Mouse (Mus musculus): Measurements from ENCODE around the gene Arl5a. TPM values are rescaled to one million over a fixed set of nuclear protein-coding genes. Genes with fewer than 3 reads are reported as not detected.

Gene Arl5a
- polyA plus RNA-seq, 1 experiment, result 8.8 TPM

- Histone ChIP-seq H3ac (ENCODE audit: control insufficient read depth, insufficient read length, low read depth) (no peak overlapping the region), H3K4me3 (ENCODE audit: insufficient read depth, poor library complexity, severe bottlenecking) (no peak overlapping the region), H3K79me2 (ENCODE audit: control insufficient read depth, insufficient read depth) (no peaks in the 10 kb centered on the region), H3K27me3 (ENCODE audit: control insufficient read depth, insufficient read depth, insufficient read length) (no peaks in the 10 kb centered on the region), H3K36me3 (ENCODE audit: control insufficient read depth, insufficient read depth) (no peaks in the 10 kb centered on the region), H3K79me3 (ENCODE audit: low read depth) (no peaks in the 10 kb centered on the region)
- no peak for TF ChIP-seq USF1 (IDR thresholded peaks at IDR 0.05; ENCODE audit: low read depth)
- TF ChIP-seq MAX (IDR thresholded peaks at IDR 0.05), result no peak
- no peak for TF ChIP-seq CEBPB (IDR thresholded peaks at IDR 0.05; ENCODE audit: low read depth)
- TF ChIP-seq MYOD1 (IDR thresholded peaks at IDR 0.05; ENCODE audit: control insufficient read depth, insufficient read length, low read depth), result no peak
- TF ChIP-seq MYOG (IDR thresholded peaks at IDR 0.05; ENCODE audit: control insufficient read depth, extremely low read depth, insufficient read length), result no peak
- TF ChIP-seq FOSL1 (IDR thresholded peaks at IDR 0.05; ENCODE audit: insufficient read depth, low read length, poor library complexity, severe bottlenecking), result no peak
- no peak for TF ChIP-seq CTCF (IDR thresholded peaks at IDR 0.05; ENCODE audit: control insufficient read depth, insufficient read depth, insufficient read length)
Measured at GRCm38 (mm10) chr2:52377706-52378447, 46.8 kb downstream of the Arl5a start.

- H3K79me3 ChIP-seq (ENCODE audit: low read depth), result no peaks in the 10 kb centered on the region
- no peak for TF ChIP-seq FOSL1 (IDR thresholded peaks at IDR 0.05; ENCODE audit: insufficient read depth, low read length, poor library complexity, severe bottlenecking)
- no peak for TF ChIP-seq USF1 (IDR thresholded peaks at IDR 0.05; ENCODE audit: low read depth)
- no peak for TF ChIP-seq MYOG (IDR thresholded peaks at IDR 0.05; ENCODE audit: control insufficient read depth, extremely low read depth, insufficient read length)
- TF ChIP-seq CTCF (IDR thresholded peaks at IDR 0.05; ENCODE audit: control insufficient read depth, insufficient read depth, insufficient read length), result no peak
- TF ChIP-seq CEBPB (IDR thresholded peaks at IDR 0.05; ENCODE audit: low read depth), result no peak
- TF ChIP-seq MYOD1 (IDR thresholded peaks at IDR 0.05; ENCODE audit: control insufficient read depth, insufficient read length, low read depth), result no peak
- TF ChIP-seq MAX (IDR thresholded peaks at IDR 0.05), result no peak
- no peaks in the 10 kb centered on the region for H3K36me3 ChIP-seq (ENCODE audit: control insufficient read depth, insufficient read depth)
- no peak overlapping the region for H3K4me3 ChIP-seq (ENCODE audit: insufficient read depth, poor library complexity, severe bottlenecking)
- H3ac ChIP-seq (ENCODE audit: control insufficient read depth, insufficient read length, low read depth), result no peak overlapping the region
- H3K27me3 ChIP-seq (ENCODE audit: control insufficient read depth, insufficient read depth, insufficient read length), result no peaks in the 10 kb centered on the region
- H3K79me2 ChIP-seq (ENCODE audit: control insufficient read depth, insufficient read depth), result no peaks in the 10 kb centered on the region
Measured at GRCm38 (mm10) chr2:52374706-52375105, 50.0 kb downstream of the Arl5a start.

- TF ChIP-seq USF1 (IDR thresholded peaks at IDR 0.05; ENCODE audit: low read depth), result no peak
- TF ChIP-seq CEBPB (IDR thresholded peaks at IDR 0.05; ENCODE audit: low read depth), result no peak
- TF ChIP-seq MYOD1 (IDR thresholded peaks at IDR 0.05; ENCODE audit: control insufficient read depth, insufficient read length, low read depth), result no peak
- TF ChIP-seq FOSL1 (IDR thresholded peaks at IDR 0.05; ENCODE audit: insufficient read depth, low read length, poor library complexity, severe bottlenecking), result no peak
- no peak for TF ChIP-seq CTCF (IDR thresholded peaks at IDR 0.05; ENCODE audit: control insufficient read depth, insufficient read depth, insufficient read length)
- no peak for TF ChIP-seq MYOG (IDR thresholded peaks at IDR 0.05; ENCODE audit: control insufficient read depth, extremely low read depth, insufficient read length)
- Histone ChIP-seq H3K79me2 (ENCODE audit: control insufficient read depth, insufficient read depth) (no peaks in the 10 kb centered on the region), H3ac (ENCODE audit: control insufficient read depth, insufficient read length, low read depth) (no peak overlapping the region), H3K79me3 (ENCODE audit: low read depth) (no peaks in the 10 kb centered on the region), H3K27me3 (ENCODE audit: control insufficient read depth, insufficient read depth, insufficient read length) (no peaks in the 10 kb centered on the region), H3K36me3 (ENCODE audit: control insufficient read depth, insufficient read depth) (no peaks in the 10 kb centered on the region), H3K4me3 (ENCODE audit: insufficient read depth, poor library complexity, severe bottlenecking) (no peak overlapping the region)
Measured at GRCm38 (mm10) chr2:52372480-52372879, 52.2 kb downstream of the Arl5a start.

GRCm38 (mm10) chr2:52372080-52372479 is 52.6 kb downstream of the Arl5a start:
- Histone ChIP-seq H3K27me3 (ENCODE audit: control insufficient read depth, insufficient read depth, insufficient read length) (no peaks in the 10 kb centered on the region), H3K79me3 (ENCODE audit: low read depth) (no peaks in the 10 kb centered on the region), H3K36me3 (ENCODE audit: control insufficient read depth, insufficient read depth) (no peaks in the 10 kb centered on the region), H3K4me3 (ENCODE audit: insufficient read depth, poor library complexity, severe bottlenecking) (no peak overlapping the region), H3ac (ENCODE audit: control insufficient read depth, insufficient read length, low read depth) (no peak overlapping the region), H3K79me2 (ENCODE audit: control insufficient read depth, insufficient read depth) (no peaks in the 10 kb centered on the region)
- no peak for TF ChIP-seq CTCF (IDR thresholded peaks at IDR 0.05; ENCODE audit: control insufficient read depth, insufficient read depth, insufficient read length)
- no peak for TF ChIP-seq USF1 (IDR thresholded peaks at IDR 0.05; ENCODE audit: low read depth)
- TF ChIP-seq FOSL1 (IDR thresholded peaks at IDR 0.05; ENCODE audit: insufficient read depth, low read length, poor library complexity, severe bottlenecking), result no peak
- TF ChIP-seq MYOD1 (IDR thresholded peaks at IDR 0.05; ENCODE audit: control insufficient read depth, insufficient read length, low read depth), result no peak
- TF ChIP-seq CEBPB (IDR thresholded peaks at IDR 0.05; ENCODE audit: low read depth), result no peak
- TF ChIP-seq MYOG (IDR thresholded peaks at IDR 0.05; ENCODE audit: control insufficient read depth, extremely low read depth, insufficient read length), result no peak
- TF ChIP-seq MAX (IDR thresholded peaks at IDR 0.05), result no peak

- H3K79me3 ChIP-seq (ENCODE audit: low read depth), result no peaks in the 10 kb centered on the region
- H3K4me3 ChIP-seq (ENCODE audit: insufficient read depth, poor library complexity, severe bottlenecking), result no peak overlapping the region
- H3K79me2 ChIP-seq (ENCODE audit: control insufficient read depth, insufficient read depth), result no peaks in the 10 kb centered on the region
- no peak for TF ChIP-seq USF1 (IDR thresholded peaks at IDR 0.05; ENCODE audit: low read depth)
- no peak for TF ChIP-seq MAX (IDR thresholded peaks at IDR 0.05)
- TF ChIP-seq CTCF (IDR thresholded peaks at IDR 0.05; ENCODE audit: control insufficient read depth, insufficient read depth, insufficient read length), result no peak
- no peak for TF ChIP-seq MYOG (IDR thresholded peaks at IDR 0.05; ENCODE audit: control insufficient read depth, extremely low read depth, insufficient read length)
- no peak for TF ChIP-seq MYOD1 (IDR thresholded peaks at IDR 0.05; ENCODE audit: control insufficient read depth, insufficient read length, low read depth)
- TF ChIP-seq FOSL1 (IDR thresholded peaks at IDR 0.05; ENCODE audit: insufficient read depth, low read length, poor library complexity, severe bottlenecking), result no peak
- TF ChIP-seq CEBPB (IDR thresholded peaks at IDR 0.05; ENCODE audit: low read depth), result no peak
- H3K36me3 ChIP-seq (ENCODE audit: control insufficient read depth, insufficient read depth), result no peaks in the 10 kb centered on the region
- no peaks in the 10 kb centered on the region for H3K27me3 ChIP-seq (ENCODE audit: control insufficient read depth, insufficient read depth, insufficient read length)
- H3ac ChIP-seq (ENCODE audit: control insufficient read depth, insufficient read length, low read depth), result no peak overlapping the region
Measured at GRCm38 (mm10) chr2:52371066-52371465, 53.6 kb downstream of the Arl5a start.

Measured in C2C12 (cell line).